Mouse (Mus musculus): ENCODE data around the gene Zfp518b.

Zfp518b gene

DNA sequence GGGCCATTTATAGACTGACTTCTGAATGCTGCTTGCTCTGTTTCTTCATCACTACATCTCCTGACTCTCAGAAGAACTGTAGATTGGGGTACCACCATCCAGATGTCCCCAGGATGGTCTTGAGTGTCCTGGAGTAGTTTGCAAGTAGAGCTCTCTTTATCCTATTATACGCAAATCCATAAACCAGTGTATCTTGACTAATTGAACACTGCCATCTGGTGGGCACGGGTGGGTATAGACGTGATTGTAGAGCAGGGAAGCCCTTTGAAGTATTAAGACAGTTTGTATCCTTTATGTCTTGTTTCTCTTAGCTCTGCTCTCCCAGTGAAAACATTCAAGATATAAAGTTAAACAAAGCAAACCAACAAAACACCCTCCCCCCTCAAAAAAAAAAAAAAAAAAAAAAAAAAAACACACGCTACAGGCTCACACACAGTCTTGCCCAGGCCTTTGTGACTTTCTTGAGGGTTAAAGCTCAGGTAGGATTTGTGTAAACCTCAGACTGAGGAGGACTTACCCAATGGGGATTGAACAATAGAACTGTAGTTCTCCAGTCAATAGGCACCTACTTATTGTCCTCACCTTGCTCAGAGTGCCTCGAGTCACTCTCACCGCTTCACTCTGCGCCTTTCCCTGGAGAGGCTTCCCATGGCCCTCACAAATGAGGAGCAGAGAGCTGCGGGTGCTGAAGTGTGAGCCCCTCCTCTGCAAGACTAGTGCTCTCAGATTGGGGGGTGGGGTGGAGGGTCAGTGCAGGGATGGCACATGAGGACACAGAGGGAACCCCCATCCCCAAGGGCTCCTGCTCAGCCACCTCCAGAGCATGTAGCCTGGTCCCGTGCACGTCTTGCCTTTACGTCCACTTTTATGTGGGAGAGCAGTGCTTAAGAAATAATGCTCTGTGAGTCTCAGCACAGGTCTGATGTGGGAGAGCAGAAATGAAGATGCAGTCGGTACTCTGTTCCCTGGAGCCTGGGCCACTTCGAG is 51.9 kb downstream of the Zfp518b start:
- DNase-seq, result peak; percentile 54

DNA sequence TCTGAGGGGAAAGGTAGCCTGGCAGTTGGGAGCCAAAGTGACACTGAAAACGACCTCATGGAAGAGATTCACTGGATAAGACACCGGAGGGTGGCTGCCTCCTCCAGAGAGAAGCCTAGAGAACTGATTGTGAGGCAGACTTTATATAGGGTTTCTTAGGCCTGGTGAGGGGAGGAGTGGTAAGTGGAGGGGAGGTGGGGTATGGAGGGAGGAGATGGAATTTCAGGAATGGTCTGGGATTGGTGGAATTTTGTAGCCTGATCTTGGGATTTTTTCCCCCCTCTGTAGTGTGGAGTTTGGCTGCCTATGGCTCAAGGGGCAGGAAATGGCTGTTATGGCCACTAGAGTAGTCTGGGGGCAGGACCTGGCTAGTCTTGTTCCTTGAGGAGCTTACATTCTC is 56.6 kb downstream of the Zfp518b start:
- DNase-seq, result no peak

DNA sequence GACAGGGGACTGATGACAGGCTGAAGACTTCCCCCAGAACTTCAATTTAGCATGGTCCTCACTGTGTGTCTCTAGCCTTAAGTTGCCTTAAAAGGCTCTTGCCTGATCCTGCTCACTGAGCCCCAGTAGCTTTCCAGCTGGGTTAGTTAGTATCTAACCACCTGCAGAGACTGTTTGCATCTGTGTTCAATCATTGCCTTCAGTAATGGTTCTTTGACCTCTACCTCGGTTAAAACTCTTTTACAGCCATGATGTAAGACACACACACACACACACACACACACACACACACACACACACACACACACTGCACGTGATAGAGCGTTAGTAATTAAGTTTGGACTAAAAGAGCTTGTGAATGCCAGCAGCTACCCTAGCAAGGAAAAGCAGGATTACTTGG is 57.7 kb downstream of the Zfp518b start:
- DNase-seq, result no peak

DNA sequence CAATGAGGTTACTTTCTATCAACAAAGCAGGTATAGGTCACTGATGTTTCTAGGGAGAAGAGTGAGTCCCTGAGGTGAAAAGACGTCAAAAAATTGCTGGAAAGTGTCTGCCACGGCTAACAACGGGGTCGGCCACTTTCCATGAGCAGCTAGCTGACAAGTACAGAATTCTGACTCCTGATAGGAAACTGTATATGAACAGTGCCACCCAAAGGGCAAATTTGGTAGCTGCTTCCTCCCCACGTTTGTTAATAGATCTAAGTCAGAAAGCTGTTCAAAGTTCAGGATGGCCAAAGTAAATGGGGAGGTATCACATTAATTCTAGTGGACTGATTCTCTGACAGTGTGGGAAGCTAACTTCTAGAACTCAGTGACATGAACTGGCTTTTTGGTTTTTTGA is 63.8 kb downstream of the Zfp518b start:
- peak; percentile 33 for DNase-seq

DNA sequence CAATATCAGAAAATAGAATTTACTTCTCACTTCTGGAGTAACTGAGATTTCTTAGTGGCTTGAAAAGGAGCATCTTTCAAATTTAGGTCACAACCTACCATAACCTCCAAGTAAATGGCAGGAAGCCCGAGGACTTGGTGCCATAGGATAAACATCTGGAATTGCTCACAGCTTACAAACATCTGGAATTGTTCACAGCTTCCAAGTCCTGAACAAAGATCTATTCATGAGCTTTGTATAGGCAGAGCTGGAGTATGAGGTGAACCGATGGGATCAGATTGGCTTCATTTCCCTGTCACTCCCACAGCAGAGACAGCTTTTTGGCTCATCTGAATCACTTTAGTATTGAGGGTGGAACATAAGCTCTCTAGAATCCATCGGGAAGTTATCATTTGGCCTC is 65.7 kb downstream of the Zfp518b start:
- no peak for DNase-seq
